Mouse (Mus musculus) kidney, postnatal 25 days (tissue): ENCODE data around the gene Naglu.
A peak's percentile ranks its signal among the peaks of the same experiment; 100 is the strongest.

ENCODE experiments used
- DNase-seq, 2 experiments: peaks; one replicate each; pipeline ENCODE4 v3.0.0; 2021; ENCODE audit warnings: mixed read lengths in 2 of 2

Naglu gene

DNA sequence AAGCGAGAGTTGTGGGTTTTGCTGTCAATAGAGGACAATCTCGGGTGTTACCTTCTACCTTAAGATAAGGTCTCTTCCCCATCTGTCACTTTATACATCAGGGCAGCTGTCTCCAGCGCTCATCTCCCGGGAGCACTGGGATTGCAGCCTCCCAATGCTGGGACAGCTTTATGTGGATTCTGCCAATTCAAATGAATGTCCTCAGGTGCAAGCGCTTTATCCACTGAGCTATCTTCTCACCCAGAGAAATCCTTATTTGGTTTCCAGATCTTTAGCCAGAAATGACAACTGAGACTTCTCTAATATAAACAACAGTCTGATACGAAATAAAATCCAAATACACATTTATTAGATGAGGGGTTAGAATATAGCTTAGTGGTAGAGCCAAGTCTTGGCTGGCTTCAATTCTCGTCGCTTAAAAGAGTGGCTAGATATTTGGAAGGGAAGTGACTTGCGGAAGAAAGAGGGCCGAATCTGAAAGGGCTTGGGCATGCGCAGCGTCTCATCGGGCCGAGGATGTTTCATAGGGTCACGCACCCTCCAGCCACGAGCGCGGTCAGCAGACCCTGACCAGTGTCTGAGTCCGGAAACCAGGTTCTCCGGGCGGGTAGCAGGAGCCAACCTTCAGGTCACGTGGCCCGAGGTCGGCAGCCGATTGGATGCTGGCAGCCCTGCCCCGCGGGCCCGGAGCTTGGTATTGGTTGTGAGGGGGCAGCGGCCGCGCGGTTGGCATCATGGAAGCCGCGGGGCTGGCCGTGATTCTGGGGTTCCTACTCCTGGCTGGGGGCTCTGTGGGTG lies at the start of gene Naglu:
Gene Naglu, plus strand, starts transcription at position 622 of the 798 bp plus-strand sequence.
- peak; percentile 98 to 99 for DNase-seq

DNA sequence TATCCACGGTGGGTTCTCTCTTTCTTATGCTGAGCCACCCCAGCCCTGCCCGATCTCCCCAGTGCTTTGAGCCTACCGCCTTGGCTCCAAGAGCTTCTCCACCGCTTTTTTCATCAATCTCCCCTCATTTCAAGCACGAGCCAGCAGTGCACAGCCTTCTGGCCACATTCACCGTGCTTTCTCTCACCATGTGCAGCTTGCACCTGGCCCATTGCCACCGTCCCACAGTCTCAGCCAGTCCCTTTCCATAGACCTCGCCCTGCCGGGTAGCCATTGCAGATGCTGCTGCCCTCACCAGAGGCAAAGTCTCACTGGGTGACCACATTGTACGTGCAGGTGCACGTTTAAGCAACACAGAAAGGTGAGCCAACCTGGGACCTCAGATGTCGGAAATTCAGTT lies 46.4 kb upstream of the Naglu start:
- DNase-seq: no peak

GRCm38 (mm10) chr11:101024001-101024400 lies 45.8 kb upstream of the Naglu start:
- DNase-seq: no peak

DNA sequence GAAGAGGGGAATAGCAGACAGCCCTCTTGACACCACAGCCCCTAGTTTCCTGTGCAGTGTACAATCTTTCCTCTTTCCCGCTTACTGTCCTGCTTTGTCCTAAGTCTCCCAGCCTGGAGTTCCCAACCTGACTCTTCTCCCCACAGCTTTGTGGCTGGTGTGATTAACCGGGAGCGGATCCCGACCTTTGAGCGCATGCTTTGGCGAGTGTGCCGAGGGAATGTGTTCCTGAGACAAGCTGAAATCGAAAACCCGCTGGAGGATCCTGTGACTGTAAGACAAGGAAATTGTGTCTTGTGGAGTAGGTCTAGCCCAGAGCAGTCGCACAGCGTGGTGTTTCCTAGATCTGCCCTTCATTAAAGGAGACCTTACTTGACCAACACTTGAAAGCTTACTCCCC lies 42.7 kb upstream of the Naglu start:
- DNase-seq: no peak

DNA sequence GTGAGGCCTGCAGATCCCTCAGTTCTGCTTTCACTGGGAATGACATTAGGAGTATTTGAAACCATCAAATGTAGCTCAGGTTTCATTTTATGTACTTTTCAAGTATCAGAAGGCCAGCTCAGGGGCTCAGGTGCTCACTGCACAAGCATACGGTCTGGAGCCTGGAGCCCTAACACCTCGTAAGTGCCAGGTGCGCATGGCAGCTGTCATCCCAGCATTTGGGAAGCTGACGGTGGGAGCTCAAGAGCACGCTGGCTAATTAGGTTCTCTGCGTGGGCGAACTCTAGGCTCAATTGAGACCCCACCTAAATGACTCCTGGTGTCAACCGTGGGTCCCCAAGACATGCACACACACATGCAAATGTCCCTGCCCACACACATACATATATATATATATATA lies 40.5 kb upstream of the Naglu start:
- DNase-seq: no peak

- no peak for DNase-seq
These were observed 39.5 kb upstream of the Naglu start for GRCm38 (mm10) chr11:101030136-101030807.

DNA sequence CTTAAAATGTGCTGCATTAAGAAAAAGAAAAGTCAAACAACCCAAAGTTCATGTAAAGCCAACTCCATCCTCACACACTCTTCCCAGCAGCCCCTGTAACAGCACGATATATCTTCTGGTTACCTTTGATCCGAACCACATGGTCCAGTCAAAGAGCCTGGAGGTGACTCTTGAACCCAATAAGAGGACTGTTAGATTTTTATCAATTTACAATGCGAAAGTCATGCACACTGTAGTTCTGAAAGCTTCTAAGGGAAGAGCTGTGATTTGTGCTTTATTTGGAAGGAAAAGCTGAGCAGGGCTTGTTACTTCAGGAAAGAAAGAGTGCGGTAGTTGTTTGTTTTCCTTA lies 39.0 kb upstream of the Naglu start:
- DNase-seq: no peak

- DNase-seq: no peak
These were observed 38.3 kb upstream of the Naglu start for GRCm38 (mm10) chr11:101031470-101031869.

DNA sequence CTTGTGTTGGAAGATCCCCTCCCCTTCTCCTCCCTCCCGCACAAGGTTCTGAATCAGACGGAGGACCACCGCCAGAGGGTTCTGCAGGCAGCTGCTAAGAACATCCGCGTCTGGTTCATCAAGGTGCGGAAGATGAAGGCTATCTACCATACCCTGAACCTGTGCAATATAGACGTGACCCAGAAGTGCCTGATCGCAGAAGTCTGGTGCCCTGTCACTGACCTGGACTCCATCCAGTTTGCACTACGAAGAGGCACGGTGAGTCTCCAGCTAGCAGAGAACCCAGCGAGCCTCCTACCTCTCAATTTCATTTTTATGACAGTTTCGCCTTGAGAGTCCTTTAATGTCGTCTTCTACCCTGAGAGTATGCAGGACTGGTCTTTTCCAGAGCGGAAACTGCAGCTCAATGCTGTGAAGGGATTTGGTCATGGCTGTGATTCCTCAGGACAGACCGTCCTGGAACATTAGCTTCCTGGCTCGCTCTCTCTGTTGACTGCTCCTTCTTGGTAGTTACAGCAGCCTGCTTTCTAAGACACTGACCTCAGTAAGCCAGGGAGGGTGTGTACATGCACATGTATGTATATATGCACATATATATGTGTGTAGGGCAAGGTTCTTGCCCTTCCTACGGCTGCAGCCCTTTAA lies 35.8 kb upstream of the Naglu start:
- no peak for DNase-seq

DNA sequence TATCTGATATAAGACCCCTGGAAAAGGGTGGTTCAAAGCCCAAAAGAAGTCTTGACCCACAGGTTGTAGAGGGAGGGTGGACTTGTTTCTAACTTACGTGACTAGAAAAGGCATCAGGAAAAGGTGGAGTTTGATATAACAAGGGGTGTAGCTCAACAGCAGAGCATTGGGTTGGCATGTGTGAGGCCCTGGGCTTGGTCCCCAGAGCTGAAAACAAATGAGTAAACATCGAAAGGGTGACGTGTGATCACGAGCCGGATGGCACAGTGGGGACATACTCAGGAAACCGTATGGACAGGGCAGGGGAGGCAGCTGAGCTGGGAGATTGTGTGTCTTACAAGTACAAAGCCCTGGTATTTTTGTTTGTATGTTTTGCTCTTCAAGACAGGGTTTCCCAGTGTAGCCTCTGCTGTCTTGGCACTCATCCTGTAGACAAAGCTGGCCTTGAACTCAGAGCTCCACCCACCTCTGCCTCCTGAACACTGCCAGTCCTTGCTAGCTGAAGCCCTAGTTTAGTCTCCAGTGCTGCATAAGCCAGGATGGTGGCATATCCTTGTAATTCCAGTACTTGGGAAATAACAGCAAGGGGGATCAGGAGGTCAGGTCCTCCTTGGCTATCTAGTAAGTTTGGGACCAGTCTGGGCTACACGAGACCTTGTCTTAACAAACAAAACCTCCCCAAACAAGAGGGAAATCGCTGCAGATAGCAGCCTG lies 35.0 kb upstream of the Naglu start:
- DNase-seq: no peak

- no peak for DNase-seq
These were observed 34.5 kb upstream of the Naglu start for GRCm38 (mm10) chr11:101035328-101035695.

DNA sequence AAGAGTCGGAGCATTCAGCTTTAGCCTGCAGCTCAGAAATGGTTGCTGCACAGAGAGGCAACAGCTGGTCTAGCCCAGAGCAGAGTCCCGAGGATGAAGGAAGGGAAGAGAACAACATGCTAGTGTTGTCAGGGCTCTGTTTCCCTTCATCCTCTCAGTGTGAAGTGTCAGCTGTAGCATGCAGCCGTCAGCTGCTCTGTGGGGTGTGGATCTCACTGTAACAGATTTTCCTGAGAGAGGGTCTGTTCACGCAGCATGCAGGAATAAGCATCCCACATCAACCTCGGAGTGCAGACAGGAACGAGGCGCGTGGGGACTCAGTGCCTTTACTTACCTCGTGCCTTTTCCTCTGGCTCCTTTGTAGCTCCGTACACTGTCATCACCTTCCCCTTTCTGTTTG lies 32.0 kb upstream of the Naglu start:
- no peak for DNase-seq

GRCm38 (mm10) chr11:101045826-101046225 lies 24.0 kb upstream of the Naglu start:
- no peak for DNase-seq

GRCm38 (mm10) chr11:101046440-101046839 lies 23.4 kb upstream of the Naglu start:
- DNase-seq: peak in 1 of 2 experiments; percentile 36

DNA sequence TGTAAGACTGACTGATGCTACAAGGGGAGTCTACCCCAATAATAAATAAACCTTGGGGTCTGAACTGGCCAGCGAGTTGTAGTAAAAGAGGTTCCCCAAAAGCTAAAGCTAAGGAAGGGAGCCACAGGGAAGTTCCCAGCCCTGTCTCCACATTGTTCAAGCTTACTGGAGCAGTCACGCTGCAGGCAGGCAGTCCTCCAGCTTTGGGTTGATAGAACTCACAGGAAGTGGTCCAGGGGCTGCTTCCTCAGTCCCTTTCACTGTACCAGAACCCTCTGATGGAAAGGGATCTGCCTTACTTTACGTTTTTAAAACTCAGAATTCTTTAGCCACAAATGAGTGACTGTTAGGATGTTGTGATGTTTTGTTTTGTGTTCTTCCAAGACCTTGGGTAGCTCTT lies 22.3 kb upstream of the Naglu start:
- no peak for DNase-seq

DNA sequence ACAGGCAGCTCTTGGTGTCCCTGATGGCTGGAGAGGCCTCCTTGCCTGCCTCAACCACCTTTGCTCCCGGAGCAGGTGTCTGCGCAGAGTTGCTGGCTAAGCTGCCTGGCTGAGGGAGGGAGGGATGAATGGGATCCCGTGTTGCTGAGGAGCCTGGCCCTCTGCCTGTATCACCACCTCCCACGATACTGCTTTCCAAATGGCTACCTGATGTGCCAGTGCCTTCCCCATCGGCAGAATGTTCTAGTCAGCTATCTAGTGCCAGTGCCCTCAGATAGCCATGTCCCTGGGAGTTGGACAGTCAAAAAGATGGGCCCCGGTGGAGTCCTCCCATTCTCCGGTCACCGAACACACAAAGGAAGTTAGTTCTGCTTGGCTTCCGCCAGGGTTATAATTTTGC lies 19.5 kb upstream of the Naglu start:
- DNase-seq: peak in 1 of 2 experiments; percentile 35

DNA sequence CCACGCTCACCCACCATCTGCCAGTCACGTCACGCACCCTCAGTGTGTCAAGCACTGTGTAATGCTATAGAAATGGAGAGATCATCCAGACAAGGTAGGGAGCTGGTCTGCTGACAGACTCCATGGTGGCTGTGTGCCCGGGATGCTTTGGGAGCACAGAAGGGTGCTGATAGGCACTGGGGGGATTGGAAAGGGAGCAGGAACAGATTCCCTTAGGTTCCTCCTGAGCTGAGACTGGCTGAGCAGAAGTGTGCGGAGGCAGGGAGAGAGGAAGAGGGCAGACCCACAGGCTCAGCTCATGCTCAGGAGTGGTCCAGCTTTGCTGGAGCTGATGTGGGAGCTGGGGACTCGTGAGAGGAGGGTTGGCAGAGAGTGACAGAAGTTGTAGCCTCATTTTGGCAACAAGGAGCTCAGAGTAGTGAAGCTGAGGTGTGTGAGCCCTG lies 18.7 kb upstream of the Naglu start:
- peak in 1 of 2 experiments; percentile 29 for DNase-seq

- peak in 1 of 2 experiments; percentile 30 for DNase-seq
These were observed 18.2 kb upstream of the Naglu start for GRCm38 (mm10) chr11:101051617-101052016.

- peak in 1 of 2 experiments; percentile 43 for DNase-seq
These were observed 16.9 kb upstream of the Naglu start for GRCm38 (mm10) chr11:101052751-101053473.

DNA sequence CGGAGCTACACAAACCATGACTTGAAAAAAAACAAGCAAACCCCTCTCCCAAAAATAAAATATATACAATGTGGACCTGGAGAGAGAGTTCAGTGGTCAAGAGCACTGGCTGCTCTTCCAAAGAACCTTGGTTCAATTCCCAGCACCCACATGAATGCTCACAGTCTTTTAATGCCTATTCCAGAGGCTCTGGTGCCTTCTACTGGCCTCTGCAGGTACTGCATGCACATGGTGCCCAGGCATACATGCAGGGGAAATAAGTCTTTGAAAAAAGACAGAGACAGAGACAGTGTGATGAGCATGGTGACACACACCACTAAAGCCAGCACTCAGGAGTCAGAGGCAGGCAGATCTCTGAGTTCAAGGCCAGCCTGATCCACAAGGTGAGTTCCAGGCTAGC lies 15.8 kb upstream of the Naglu start:
- peak in 1 of 2 experiments; percentile 15 for DNase-seq

GRCm38 (mm10) chr11:101055418-101055817 lies 14.4 kb upstream of the Naglu start:
- DNase-seq: peak in 1 of 2 experiments; percentile 36

DNA sequence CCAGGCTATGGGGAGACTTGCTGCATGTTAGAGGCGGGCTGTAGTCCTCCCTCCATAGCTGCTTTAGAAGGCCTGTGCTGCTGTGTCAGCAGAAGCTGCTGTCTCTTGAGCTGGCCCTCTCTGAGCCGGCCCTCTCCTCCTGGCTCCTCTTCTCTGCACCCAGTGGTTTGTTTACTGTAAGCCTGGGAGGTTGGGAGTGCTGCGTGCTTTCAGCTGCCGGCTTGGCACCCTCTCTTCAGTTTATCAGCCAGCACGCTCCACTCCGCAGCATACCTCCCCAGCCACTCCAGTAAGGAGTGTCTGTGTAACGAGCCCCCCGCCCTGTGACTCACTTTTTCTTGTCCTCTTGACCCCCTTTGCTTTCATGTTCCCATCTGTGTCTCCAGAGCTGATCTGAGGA lies 12.9 kb upstream of the Naglu start:
- DNase-seq: no peak
